Mouse (Mus musculus) kidney, postnatal 36 days (tissue): ENCODE results near the gene Cabp1.
"Not testable (repeated sequence)": the region's sequence is repeated elsewhere in the genome, so short reads cannot be mapped to it uniquely, and the experiment has no call there.

ENCODE experiments used
- DNase-seq, 2 experiments: peaks; one replicate each; pipeline ENCODE4 v3.0.0; 2021 to 2022; ENCODE audit warnings: mixed read lengths in 2 of 2

Gene Cabp1

GRCm38 (mm10) chr5:115170150-115170549 is 24.0 kb downstream of the Cabp1 start:
- DNase-seq = peak; percentile 60 to 72

GRCm38 (mm10) chr5:115168641-115169415 is 25.4 kb downstream of the Cabp1 start:
- no peak for DNase-seq

GRCm38 (mm10) chr5:115167396-115167795 is 26.8 kb downstream of the Cabp1 start:
- DNase-seq = peak in 1 of 2 experiments; percentile 45

- DNase-seq = no peak
Observed at GRCm38 (mm10) chr5:115166815-115167194, 27.4 kb downstream of the Cabp1 start.

GRCm38 (mm10) chr5:115165895-115166814 is 28.0 kb downstream of the Cabp1 start:
- DNase-seq = peak; percentile 76 to 88

GRCm38 (mm10) chr5:115165351-115165750 is 28.8 kb downstream of the Cabp1 start:
- DNase-seq = peak in 1 of 2 experiments; percentile 66

GRCm38 (mm10) chr5:115164446-115164845 is 29.7 kb downstream of the Cabp1 start:
- not testable (repeated sequence) for DNase-seq

- peak; percentile 73 to 87 for DNase-seq
Observed at GRCm38 (mm10) chr5:115163563-115163962, 30.6 kb downstream of the Cabp1 start.

- not testable (repeated sequence) for DNase-seq
Observed at GRCm38 (mm10) chr5:115161940-115162279, 32.3 kb downstream of the Cabp1 start.

- no peak for DNase-seq
Observed at GRCm38 (mm10) chr5:115161064-115161939, 32.9 kb downstream of the Cabp1 start.

GRCm38 (mm10) chr5:115160655-115161054 is 33.5 kb downstream of the Cabp1 start:
- DNase-seq = no peak

GRCm38 (mm10) chr5:115159165-115159564 is 35.0 kb downstream of the Cabp1 start:
- DNase-seq = no peak

GRCm38 (mm10) chr5:115158040-115158983 is 35.9 kb downstream of the Cabp1 start, which contains the start of gene Mlec:
TSS of gene Mlec (minus strand) at chr5:115158179.
- peak; percentile 98 for DNase-seq

GRCm38 (mm10) chr5:115156933-115157589 is 37.1 kb downstream of the Cabp1 start:
- DNase-seq = peak in 1 of 2 experiments; percentile 47

- no peak for DNase-seq
Observed at GRCm38 (mm10) chr5:115156401-115156800, 37.8 kb downstream of the Cabp1 start.

GRCm38 (mm10) chr5:115155831-115156230 is 38.4 kb downstream of the Cabp1 start:
- DNase-seq = peak; percentile 85 to 88

GRCm38 (mm10) chr5:115155156-115155631 is 39.0 kb downstream of the Cabp1 start:
- no peak for DNase-seq

GRCm38 (mm10) chr5:115152132-115152956 is 41.8 kb downstream of the Cabp1 start:
- no peak for DNase-seq

- DNase-seq = peak; percentile 74 to 81
Observed at GRCm38 (mm10) chr5:115151457-115151856, 42.7 kb downstream of the Cabp1 start.

GRCm38 (mm10) chr5:115150991-115151390 is 43.2 kb downstream of the Cabp1 start:
- DNase-seq = no peak
